Mouse (Mus musculus) adrenal gland, postnatal 10 days (tissue): ENCODE data around the gene Nbea. TPM values are rescaled to one million over a fixed set of nuclear protein-coding genes. Genes with fewer than 3 reads are reported as not detected.
A peak's percentile ranks its signal among the peaks of the same experiment; 100 is the strongest.

Experiments used
- DNase-seq: peaks from one replicate; pipeline ENCODE4 v3.0.0; 2021; ENCODE audit warnings: mixed read lengths
- long read RNA-seq, 2 experiments: library from polyadenylated mRNA; stranded (forward); transcript quantifications; one replicate each; pipeline ENCODE4 v2.0.0; 2021
- total RNA-seq, 2 experiments: library from RNA; stranded (reverse); gene quantifications; 2 replicates each; pipeline ENCODE4 v1.2.3; 2021

The Nbea gene
- 10 to 100 TPM; 15.1 to 22.7 TPM for total RNA-seq
- long read RNA-seq, experiment 1, partial matches to known transcripts: 2 of 3 reads
- long read RNA-seq, experiment 1, other reads (novel, unspliced or antisense): 1 of 3 reads
- long read RNA-seq, experiment 2, partial matches to known transcripts: 0 of 1 reads
- long read RNA-seq, experiment 2, other reads (novel, unspliced or antisense): 1 of 1 reads

GRCm38 (mm10) chr3:56183159-56184133 lies at the start of gene Nbea:
TSS of gene Nbea (minus strand) at chr3:56183701.
- peak; percentile 92 for DNase-seq

GRCm38 (mm10) chr3:56229283-56229682 lies 45.8 kb upstream of the Nbea start:
- no peak for DNase-seq

GRCm38 (mm10) chr3:56215989-56216388 lies 32.5 kb upstream of the Nbea start:
- no peak for DNase-seq

GRCm38 (mm10) chr3:56203968-56204367 lies 20.5 kb upstream of the Nbea start:
- no peak for DNase-seq

GRCm38 (mm10) chr3:56188238-56188637 lies 4.7 kb upstream of the Nbea start:
- no peak for DNase-seq

GRCm38 (mm10) chr3:56187131-56187779 lies 3.8 kb upstream of the Nbea start:
- no peak for DNase-seq

- DNase-seq: peak; percentile 61
Observed at GRCm38 (mm10) chr3:56182371-56183158, 936 bp downstream of the Nbea start.

- no peak for DNase-seq
Observed at GRCm38 (mm10) chr3:56181991-56182370, 1.5 kb downstream of the Nbea start.

GRCm38 (mm10) chr3:56181025-56181424 lies 2.5 kb downstream of the Nbea start:
- no peak for DNase-seq

GRCm38 (mm10) chr3:56157864-56158263 lies 25.6 kb downstream of the Nbea start:
- DNase-seq: no peak

GRCm38 (mm10) chr3:56126674-56127073 lies 56.8 kb downstream of the Nbea start:
- no peak for DNase-seq

- DNase-seq: no peak
Observed at GRCm38 (mm10) chr3:56116647-56117046, 66.9 kb downstream of the Nbea start.

- DNase-seq: no peak
Observed at GRCm38 (mm10) chr3:56108101-56108500, 75.4 kb downstream of the Nbea start.

GRCm38 (mm10) chr3:56097105-56097504 lies 86.4 kb downstream of the Nbea start:
- DNase-seq: no peak

GRCm38 (mm10) chr3:56079015-56079612 lies 104.4 kb downstream of the Nbea start:
- peak; percentile 3 for DNase-seq

- peak; percentile 53 for DNase-seq
Observed at GRCm38 (mm10) chr3:56067849-56068248, 115.7 kb downstream of the Nbea start.

GRCm38 (mm10) chr3:56066360-56067040 lies 117.0 kb downstream of the Nbea start:
- DNase-seq: no peak

GRCm38 (mm10) chr3:56065234-56065633 lies 118.3 kb downstream of the Nbea start:
- no peak for DNase-seq

GRCm38 (mm10) chr3:56045659-56046336 lies 137.7 kb downstream of the Nbea start:
- peak; percentile 44 for DNase-seq

- DNase-seq: no peak
Observed at GRCm38 (mm10) chr3:56043091-56043490, 140.4 kb downstream of the Nbea start.
